Mouse (Mus musculus) brown adipose tissue, adult 24 weeks (tissue): Measurements from ENCODE around the gene Olfr965. TPM values are rescaled to one million over a fixed set of nuclear protein-coding genes. Genes with fewer than 3 reads are reported as not detected.
"Not testable (repeated sequence)": the region's sequence is repeated elsewhere in the genome, so short reads cannot be mapped to it uniquely, and the experiment has no call there.

Source experiments
- H3K27ac ChIP-seq: fragments of 200-500 bp; replicated peaks from 2 replicates; pipeline ENCODE4 v1.5.1; 2012; ENCODE audit warnings: low read depth, mild to moderate bottlenecking, low read length
- H3K4me1 ChIP-seq: fragments of 200-500 bp; 2 replicates; pipeline ENCODE4 v1.6.1; 2012; ENCODE audit warnings: low read length, mixed read lengths; ENCODE audit not compliant: control insufficient read depth, insufficient read depth, insufficient read length
- H3K4me3 ChIP-seq: fragments of 200-500 bp; 2 replicates; pipeline ENCODE4 v1.5.1; 2012; ENCODE audit warnings: low read depth, mild to moderate bottlenecking, low read length, moderate library complexity; ENCODE audit not compliant: insufficient read depth
- polyA plus RNA-seq: library from polyadenylated mRNA; stranded (reverse); fragments of >200 nt; gene quantifications from 2 replicates; pipeline ENCODE4 v1.2.4, GENCODE M21; 2012; ENCODE audit not compliant: missing spikeins, insufficient read depth, insufficient read length

Olfr965 gene
- polyA plus RNA-seq: not detected in 2 replicates

DNA sequence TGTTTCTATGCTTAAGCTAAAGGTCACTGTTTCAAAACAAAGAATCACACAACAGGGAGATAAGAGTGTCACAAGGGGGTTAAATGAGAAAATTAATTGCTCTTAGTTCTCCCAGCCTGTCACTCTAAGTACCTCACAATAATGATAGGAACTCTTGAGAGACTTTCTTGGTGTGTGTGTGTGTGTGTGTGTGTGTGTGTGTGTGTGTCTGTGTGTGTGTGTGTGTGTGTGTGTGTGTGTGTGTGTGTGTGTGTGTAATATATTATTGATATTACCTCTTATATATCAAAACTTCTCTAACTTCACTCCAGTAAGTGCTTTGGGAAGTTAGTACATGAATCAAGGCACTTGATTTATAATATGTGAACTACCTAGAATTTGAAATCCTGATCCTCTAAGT, at the start of gene Olfr965:
Gene Olfr965, plus strand, starts transcription at position 301 of the 400 bp plus-strand sequence.
- Histone ChIP-seq H3K27ac (no peak within 1 kb of the TSS), H3K4me3 (no peak within 1 kb of the TSS), H3K4me1 (no peaks in the 10 kb centered on the region)

DNA sequence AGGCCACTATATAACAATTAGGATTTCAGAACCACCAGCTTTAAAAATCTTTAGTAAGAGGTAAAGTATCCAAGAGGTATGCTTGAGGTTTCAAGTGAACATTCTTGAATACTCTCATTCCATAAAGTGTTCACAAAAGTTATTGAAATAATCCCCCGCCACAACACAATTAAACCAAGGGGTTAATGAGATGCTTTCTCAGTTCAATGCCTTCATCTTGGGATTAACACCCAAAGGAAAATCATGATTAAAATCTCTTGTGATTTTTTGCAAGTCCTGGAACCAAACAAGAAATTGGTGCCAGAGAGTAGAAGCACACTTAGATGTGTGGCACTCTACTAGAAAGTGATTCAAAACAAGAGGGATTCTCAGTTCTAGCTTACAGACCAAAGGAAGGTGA, 44.2 kb upstream of the Olfr965 start, which contains the start of gene Olfr963:
Gene Olfr963, plus strand, starts transcription at position 301 of the 400 bp plus-strand sequence.
- Histone ChIP-seq H3K4me1 (no peaks in the 10 kb centered on the region), H3K4me3 (no peak within 1 kb of the TSS), H3K27ac (no peak within 1 kb of the TSS)

DNA sequence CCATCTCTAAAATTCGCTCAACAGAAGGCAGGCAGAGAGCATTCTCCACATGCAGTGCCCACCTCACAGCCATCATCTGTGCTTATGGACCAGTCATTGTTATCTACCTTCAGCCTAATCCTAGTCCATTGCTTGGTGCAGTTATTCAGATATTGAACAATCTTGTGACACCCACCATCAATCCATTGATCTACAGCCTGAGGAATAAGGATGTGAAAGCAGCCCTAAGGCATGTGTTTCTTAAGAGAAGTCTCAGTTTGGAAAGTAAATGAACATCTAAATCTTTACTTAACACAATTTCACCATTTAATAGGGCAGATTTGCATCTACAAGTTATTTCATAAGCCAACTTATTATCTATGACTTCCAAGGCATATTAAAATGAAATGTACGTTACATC, 41.4 kb upstream of the Olfr965 start:
- Histone ChIP-seq H3K4me3 (no peak overlapping the region), H3K27ac (no peak overlapping the region), H3K4me1 (no peaks in the 10 kb centered on the region)

DNA sequence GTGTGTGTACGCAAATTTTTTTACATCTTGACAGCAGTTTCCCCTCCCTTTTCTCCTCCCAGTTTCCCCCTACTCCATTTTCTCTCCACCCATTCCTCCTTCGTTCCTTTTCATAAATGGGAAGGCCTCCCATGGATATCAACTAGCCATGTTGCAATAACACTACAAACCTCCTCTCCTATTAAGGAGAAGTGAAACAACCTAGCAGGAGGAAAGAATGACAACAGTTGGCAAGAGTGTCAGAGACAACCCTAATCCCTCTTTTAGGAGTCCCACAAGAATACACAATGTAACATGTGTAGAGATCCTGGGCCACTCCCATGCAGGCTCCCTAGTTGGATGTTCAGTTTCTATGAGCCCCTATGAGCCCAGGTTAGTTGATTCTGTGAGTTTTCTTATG, 36.3 kb upstream of the Olfr965 start:
- Histone ChIP-seq H3K4me3 (no peak overlapping the region), H3K27ac (no peak overlapping the region), H3K4me1 (no peaks in the 10 kb centered on the region)

DNA sequence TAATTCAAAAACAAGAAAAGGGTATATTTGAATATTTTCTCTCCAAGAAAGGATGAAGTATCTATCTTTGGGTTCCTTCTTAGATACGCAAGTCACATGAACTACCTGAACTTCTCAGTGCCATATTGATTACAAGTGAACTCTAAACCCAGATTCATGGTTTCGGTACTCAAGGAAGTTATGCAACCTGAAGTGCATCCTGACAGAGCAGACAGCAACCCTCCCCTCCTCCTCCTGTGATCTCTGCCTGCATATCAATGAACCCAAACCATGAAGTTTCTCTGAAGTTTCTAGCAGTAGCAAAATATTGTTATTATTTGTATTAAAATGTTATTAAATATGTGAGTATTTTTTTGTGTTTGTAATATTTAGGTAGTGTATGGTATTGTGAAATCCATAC, 32.6 kb upstream of the Olfr965 start:
- Histone ChIP-seq H3K4me3 (no peak overlapping the region), H3K27ac (no peak overlapping the region), H3K4me1 (no peaks in the 10 kb centered on the region)

DNA sequence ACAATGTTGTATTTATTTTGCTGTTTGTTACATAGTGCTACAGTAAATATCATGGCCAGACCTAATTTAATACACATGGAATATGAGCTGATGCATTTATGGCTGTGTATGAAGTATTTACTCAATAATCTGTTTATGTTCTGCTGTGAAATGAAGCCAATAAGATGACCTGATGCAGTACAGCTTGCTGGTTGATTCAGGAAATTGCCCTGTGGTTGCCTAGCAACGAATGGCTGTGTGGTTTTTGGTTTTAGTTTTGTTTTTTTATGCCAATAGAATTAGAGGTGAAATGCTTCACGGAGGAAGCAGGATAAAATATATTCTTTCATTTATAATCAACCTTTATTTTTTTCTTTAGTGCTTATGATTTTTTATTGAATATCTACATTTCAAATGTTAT, 31.9 kb upstream of the Olfr965 start:
- no peaks in the 10 kb centered on the region for H3K4me1 ChIP-seq
- no peak overlapping the region for H3K27ac ChIP-seq
- H3K4me3 ChIP-seq: no peak overlapping the region

DNA sequence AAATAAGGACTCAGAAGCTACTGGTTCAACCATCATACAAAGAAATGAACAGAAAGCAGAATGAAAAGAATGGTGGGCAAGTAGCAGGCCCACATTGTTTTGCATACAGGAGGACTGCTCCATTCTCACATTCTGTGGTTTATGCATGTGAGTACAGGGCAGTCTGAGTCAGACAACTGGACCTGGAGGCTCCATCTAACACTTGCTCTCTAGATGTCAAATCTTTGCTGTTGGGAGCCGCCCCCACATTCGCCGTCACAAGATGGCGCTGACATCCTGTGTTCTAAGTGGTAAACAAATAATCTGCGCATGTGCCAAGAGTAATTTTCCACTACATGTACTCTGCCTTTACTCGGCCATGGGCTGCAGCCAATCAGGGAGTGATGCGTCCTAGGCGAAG, 10.0 kb upstream of the Olfr965 start:
- H3K4me3 ChIP-seq, H3K4me1 ChIP-seq: not testable (repeated sequence)

DNA sequence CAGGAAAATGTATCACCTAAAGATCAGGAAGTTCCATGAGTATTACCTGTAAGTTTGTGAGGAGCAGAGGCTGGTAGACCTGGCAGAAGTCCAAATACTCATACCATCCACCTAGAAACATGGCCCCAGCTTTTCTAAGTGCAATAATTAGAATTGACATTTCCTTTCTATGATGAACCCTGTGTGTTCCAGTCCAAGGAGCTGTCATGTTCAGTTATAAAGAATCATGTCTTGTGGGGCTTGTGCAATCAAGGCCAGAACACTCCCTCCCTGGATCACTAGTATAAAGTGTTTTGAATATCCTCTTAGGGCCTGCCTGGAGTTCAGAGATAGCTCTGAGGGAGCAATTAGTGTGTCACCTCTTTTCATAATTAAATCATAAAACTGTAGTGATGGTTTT, 4.1 kb upstream of the Olfr965 start, which contains the start of gene Olfr149:
Gene Olfr149, minus strand, starts transcription at position 101 of the 400 bp plus-strand sequence.
- H3K4me3 ChIP-seq: no peak within 1 kb of the TSS
- no peaks in the 10 kb centered on the region for H3K4me1 ChIP-seq
- H3K27ac ChIP-seq: no peak within 1 kb of the TSS

More for the DNA sequence above, 10.0 kb upstream of the Olfr965 start:
- not testable (repeated sequence) for H3K27ac ChIP-seq

DNA sequence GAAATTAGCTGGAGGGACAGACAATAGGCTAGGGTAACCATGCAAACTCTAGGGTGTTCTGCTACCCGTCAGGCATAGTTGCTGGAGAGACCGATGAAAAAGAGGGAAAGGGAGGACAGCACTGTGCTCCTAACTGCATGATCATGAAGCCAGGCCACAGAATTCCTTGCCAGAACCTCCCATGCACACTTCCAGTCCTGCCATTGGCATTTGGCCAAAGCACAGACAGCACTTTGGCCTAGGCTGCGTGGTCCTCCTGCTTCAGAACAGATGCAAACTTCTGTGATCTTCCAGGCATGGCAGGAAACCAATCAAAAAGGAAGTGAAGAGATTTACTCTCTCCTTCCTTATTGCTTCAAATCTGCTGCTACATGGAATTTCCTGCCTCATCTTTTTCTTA, 2.2 kb upstream of the Olfr965 start:
- Histone ChIP-seq H3K27ac (no peak overlapping the region), H3K4me3 (no peak overlapping the region), H3K4me1 (no peaks in the 10 kb centered on the region)

DNA sequence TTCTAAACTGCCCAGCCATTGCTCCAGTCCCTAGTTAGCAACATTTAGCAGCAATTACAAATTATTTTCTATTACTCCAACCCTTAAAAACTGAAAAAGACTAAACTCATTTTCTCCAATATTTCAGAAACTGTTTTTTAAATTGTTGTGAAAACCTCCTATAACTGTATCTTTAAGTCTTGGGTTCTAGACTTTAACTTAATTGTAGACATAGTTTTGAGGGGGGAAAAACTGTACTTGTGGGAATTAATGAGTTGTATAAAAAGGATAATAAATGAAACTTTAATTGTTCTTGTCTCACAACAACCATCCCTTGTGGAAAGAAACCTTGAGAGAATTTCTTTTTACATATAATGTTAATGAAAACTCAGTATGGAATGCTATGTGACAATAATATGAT, 19.5 kb downstream of the Olfr965 start, which contains the start of gene Olfr150:
Gene Olfr150, plus strand, starts transcription at position 301 of the 400 bp plus-strand sequence.
- no peak within 1 kb of the TSS for H3K4me3 ChIP-seq
- no peak within 1 kb of the TSS for H3K27ac ChIP-seq
- H3K4me1 ChIP-seq: no peaks in the 10 kb centered on the region

DNA sequence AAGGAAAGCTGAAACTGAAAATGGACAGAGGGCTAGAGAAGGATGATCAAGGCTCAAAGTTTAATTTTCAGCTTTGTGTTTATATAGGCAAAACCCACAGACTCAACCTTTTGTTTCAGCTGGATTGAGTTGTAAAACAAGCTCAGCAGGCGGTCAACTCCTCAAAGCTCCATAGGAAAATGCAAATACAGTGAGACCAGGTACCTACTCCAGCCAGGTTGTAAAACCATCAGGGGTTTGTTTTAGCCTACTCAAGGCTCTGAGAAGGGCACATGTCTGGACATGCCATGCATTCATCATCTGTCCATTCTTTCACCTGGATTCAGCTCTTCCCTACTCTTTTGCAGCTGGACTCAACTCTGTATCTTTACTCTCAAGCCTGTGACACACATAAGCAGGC, 29.6 kb downstream of the Olfr965 start:
- Histone ChIP-seq H3K27ac (no peak overlapping the region), H3K4me1 (no peaks in the 10 kb centered on the region), H3K4me3 (no peak overlapping the region)

DNA sequence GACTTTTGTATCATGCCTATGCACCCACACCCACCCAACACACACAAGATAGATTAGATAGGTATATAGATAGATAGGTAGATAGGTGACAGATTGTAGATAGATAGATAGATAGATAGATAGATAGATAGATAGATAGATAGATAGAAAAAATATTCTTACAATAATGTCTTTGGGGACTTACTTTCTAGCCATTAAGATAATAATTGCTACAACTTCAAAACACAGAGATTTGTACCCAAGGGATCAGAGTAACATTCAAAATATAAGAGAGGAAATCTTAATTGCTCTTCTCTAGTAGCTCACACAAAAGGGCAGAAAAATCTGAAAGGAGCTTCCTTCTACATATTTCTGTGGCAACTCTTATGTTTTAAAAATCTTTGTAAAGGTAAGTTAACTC, 34.8 kb downstream of the Olfr965 start, which contains the start of gene Olfr967:
Gene Olfr967, plus strand, starts transcription at position 301 of the 400 bp plus-strand sequence.
- H3K27ac ChIP-seq: no peak within 1 kb of the TSS

DNA sequence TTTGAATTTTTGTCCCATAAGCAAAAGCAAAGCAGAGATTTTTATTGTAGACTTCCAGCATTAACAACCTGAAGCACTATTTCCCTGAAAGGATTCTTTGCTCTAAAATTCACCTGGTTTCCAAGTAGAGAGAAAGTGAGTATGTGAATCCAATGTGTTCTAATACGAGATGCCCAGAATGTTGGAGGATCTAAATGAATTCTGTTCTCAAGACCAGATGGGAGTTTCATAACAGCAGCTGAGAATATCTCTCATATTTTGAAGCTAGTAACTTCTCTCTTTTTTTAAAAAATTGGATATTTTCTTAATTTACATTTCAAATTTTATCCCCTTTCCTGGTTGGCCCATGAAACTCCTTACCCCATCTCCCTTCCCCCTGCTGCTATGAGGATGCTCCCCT, 35.3 kb downstream of the Olfr965 start:
- Histone ChIP-seq H3K4me1 (no peaks in the 10 kb centered on the region), H3K4me3 (no peak overlapping the region), H3K27ac (no peak overlapping the region)

More for the DNA sequence above, 34.8 kb downstream of the Olfr965 start, which contains the start of gene Olfr967:
- no peaks in the 10 kb centered on the region for H3K4me1 ChIP-seq
- H3K4me3 ChIP-seq: no peak within 1 kb of the TSS

Other genes starting within 250 kb of the Olfr965 start
- gene Olfr955, start 239.4 kb upstream of the Olfr965 start, polyA plus RNA-seq: not detected in 2 replicates
- gene Olfr44, start 217.4 kb upstream of the Olfr965 start, polyA plus RNA-seq: not detected in 2 replicates
- not detected in 2 replicates for gene Olfr957, start 195.5 kb upstream of the Olfr965 start, polyA plus RNA-seq
- gene Olfr958, start 157.3 kb upstream of the Olfr965 start, polyA plus RNA-seq: not detected in 2 replicates
- not detected in 2 replicates for gene Olfr959, start 135.8 kb upstream of the Olfr965 start, polyA plus RNA-seq
- not detected in 2 replicates for gene AW551984, start 107.0 kb upstream of the Olfr965 start, polyA plus RNA-seq
- gene Olfr148, start 100.7 kb upstream of the Olfr965 start, polyA plus RNA-seq: not detected in 2 replicates
- not detected in 2 replicates for gene Olfr960, start 90.0 kb upstream of the Olfr965 start, polyA plus RNA-seq
- gene Olfr961, start 66.3 kb upstream of the Olfr965 start, polyA plus RNA-seq: not detected in 2 replicates
- gene Olfr963, start 44.1 kb upstream of the Olfr965 start, polyA plus RNA-seq: not detected in 2 replicates
- not detected in 2 replicates for gene Olfr149, start 4.2 kb upstream of the Olfr965 start, polyA plus RNA-seq
- gene Olfr150, start 19.6 kb downstream of the Olfr965 start, polyA plus RNA-seq: not detected in 2 replicates
- not detected in 2 replicates for gene Olfr967, start 34.9 kb downstream of the Olfr965 start, polyA plus RNA-seq
- gene Olfr968, start 71.9 kb downstream of the Olfr965 start, polyA plus RNA-seq: not detected in 2 replicates
- gene Olfr969, start 79.6 kb downstream of the Olfr965 start, polyA plus RNA-seq: not detected in 2 replicates
- not detected in 2 replicates for gene Olfr970, start 97.5 kb downstream of the Olfr965 start, polyA plus RNA-seq
- not detected in 2 replicates for gene Olfr971, start 125.5 kb downstream of the Olfr965 start, polyA plus RNA-seq
- gene Olfr972, start 155.1 kb downstream of the Olfr965 start, polyA plus RNA-seq: not detected in 2 replicates
- not detected in 2 replicates for gene Olfr229, start 196.0 kb downstream of the Olfr965 start, polyA plus RNA-seq
- not detected in 2 replicates for gene Olfr974, start 226.1 kb downstream of the Olfr965 start, polyA plus RNA-seq
- not detected in 2 replicates for gene Olfr975, start 240.7 kb downstream of the Olfr965 start, polyA plus RNA-seq
- gene Olfr976, start 249.8 kb downstream of the Olfr965 start, polyA plus RNA-seq: not detected in 2 replicates